Mouse (Mus musculus): ENCODE data around the gene Eps15l1. TPM values are rescaled to one million over a fixed set of nuclear protein-coding genes. Genes with fewer than 3 reads are reported as not detected.
A peak's percentile ranks its signal among the peaks of the same experiment; 100 is the strongest.

The Eps15l1 gene
- polyA plus RNA-seq, 1 experiment: 8.1 TPM

DNA sequence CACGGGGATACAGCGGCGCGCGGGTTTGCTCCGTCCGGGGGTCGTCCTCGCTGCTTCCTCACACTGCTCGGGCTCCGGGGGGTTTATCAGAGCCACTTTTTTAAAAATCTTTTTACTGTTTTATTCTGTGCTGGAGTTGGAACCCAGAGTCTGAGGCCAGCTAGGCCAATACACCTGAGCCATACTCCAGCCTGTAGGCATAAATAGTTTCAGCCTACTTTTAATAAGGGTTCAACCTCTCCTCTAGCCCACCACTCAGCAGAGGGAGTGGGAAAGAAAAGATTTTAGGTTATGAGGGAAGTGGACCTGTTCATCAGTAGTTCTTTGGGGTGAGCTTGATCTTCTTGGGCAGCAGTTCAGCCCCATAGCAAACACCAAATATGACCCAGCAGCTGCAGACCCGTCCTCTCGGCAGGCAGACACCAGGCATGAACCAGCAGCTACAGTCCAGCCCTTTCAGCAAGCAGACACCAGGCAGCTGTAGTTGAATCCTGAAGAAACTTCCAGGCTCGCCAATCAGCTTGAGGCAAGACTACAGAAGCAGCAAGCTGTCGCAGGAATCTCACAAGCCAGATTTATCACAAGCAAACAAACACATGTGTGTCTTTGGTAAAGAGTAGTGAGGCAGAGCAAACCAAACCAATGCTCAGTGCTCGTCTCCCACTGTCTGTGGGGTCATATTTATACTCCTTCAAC is 115.9 kb downstream of the Eps15l1 start, which contains the start of gene Gm10282:
TSS of gene Gm10282 (minus strand) at position 51 of the 696 bp plus-strand sequence.
- H3K27me3 ChIP-seq (replicated peaks): peaks cover 34% of the 10 kb centered on the region
- peaks cover 26% of the 10 kb centered on the region for H3K4me1 ChIP-seq
- TF ChIP-seq GATA1 (IDR thresholded peaks at IDR 0.05; ENCODE audit: borderline replicate concordance, low read length): no peak
- TF ChIP-seq FLI1 (IDR thresholded peaks at IDR 0.05; ENCODE audit: low read length): no peak
- H3K9me3 ChIP-seq: no peaks in the 10 kb centered on the region
- H3K36me3 ChIP-seq (replicated peaks; ENCODE audit: low read length): no peaks in the 10 kb centered on the region
- no peak within 1 kb of the TSS for H3K4me3 ChIP-seq (replicated peaks)

DNA sequence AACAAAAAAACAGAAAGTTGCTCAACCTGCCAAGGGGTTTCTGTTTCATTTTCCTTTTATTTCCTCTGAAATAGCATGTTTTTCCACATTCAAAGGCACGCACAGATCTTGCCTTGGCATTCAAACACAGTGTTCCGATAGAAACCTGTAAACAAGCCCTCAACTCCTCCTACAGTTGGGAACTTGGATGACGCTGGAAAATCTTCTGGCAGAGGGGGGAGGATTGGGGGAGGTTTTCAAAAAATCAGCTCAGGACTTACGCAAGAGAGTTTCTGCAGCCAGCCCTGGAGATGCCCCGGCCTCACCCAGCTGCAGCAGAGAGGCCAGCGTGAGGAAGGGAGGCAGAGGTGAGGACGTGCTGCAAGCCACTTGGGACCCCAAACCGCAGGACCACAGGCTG is 117.6 kb downstream of the Eps15l1 start:
- H3K4me3 ChIP-seq (replicated peaks): peak overlapping the region; percentile 86
- H3K9me3 ChIP-seq: no peaks in the 10 kb centered on the region
- no peaks in the 10 kb centered on the region for H3K36me3 ChIP-seq (replicated peaks; ENCODE audit: low read length)
- peaks cover 42% of the 10 kb centered on the region for H3K27me3 ChIP-seq (replicated peaks)
- peaks cover 26% of the 10 kb centered on the region for H3K4me1 ChIP-seq
- TF ChIP-seq GATA1 (IDR thresholded peaks at IDR 0.05; ENCODE audit: borderline replicate concordance, low read length) (no peak), FLI1 (IDR thresholded peaks at IDR 0.05; ENCODE audit: low read length) (no peak)

DNA sequence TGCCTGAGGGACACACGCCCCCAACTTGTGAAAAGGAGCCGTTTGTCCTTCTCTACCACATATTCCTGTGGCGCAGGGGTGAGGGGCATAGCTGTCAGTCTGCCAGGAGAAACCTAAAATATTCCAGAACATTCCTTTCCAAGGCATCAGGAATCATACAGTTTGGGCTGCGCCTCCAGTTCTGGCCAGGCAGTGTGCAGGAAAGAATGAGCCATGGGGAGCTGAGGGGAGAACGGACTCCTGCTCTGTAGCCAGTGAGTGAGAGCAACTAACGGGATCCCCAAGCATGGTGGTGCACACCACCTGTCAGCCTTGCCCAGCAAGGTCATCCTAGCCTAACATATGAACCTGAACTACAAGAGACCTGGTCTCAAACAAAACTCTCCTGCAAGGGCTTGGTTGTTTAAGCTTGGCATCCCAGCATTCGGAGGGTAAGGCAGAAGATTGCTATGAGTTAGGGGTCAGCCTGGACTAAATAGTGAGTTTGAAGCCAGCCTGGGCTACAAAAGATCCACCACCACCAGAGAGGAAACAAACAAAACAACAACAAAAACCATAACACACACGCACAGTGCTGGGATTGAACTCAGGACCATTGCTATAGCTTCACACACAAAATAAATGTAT is 118.2 kb downstream of the Eps15l1 start:
- H3K4me3 ChIP-seq (replicated peaks): peak overlapping the region; percentile 15
- no peak for TF ChIP-seq FLI1 (IDR thresholded peaks at IDR 0.05; ENCODE audit: low read length)
- TF ChIP-seq GATA1 (IDR thresholded peaks at IDR 0.05; ENCODE audit: borderline replicate concordance, low read length): no peak
- no peaks in the 10 kb centered on the region for H3K36me3 ChIP-seq (replicated peaks; ENCODE audit: low read length)
- H3K9me3 ChIP-seq: no peaks in the 10 kb centered on the region
- peaks cover 27% of the 10 kb centered on the region for H3K4me1 ChIP-seq
- peaks cover 43% of the 10 kb centered on the region for H3K27me3 ChIP-seq (replicated peaks)

DNA sequence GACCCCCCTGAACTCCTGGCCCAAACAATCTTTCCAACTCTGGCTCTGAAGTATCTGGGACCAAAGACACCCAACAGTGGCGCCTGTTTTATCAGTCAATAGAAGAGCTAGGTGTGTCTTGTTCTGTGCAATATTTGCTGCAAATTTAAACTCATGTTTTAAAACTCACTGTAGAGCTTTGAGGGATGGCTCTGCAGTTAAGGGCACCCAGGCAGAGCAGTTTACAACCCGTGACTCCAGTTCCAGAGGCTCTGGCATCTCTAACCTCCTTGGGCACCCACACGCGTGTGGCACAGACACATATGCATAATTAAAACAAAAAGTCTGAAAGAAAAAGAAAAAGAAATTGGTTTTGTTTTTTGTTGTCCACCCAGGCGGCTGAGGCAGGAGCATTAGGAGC is 119.8 kb downstream of the Eps15l1 start:
- Histone ChIP-seq H3K4me3 (replicated peaks) (no peak overlapping the region), H3K4me1 (peaks cover 37% of the 10 kb centered on the region), H3K27me3 (replicated peaks) (peaks cover 47% of the 10 kb centered on the region), H3K36me3 (replicated peaks; ENCODE audit: low read length) (no peaks in the 10 kb centered on the region), H3K9me3 (no peaks in the 10 kb centered on the region)
- TF ChIP-seq FLI1 (IDR thresholded peaks at IDR 0.05; ENCODE audit: low read length) (no peak), GATA1 (IDR thresholded peaks at IDR 0.05; ENCODE audit: borderline replicate concordance, low read length) (no peak)

DNA sequence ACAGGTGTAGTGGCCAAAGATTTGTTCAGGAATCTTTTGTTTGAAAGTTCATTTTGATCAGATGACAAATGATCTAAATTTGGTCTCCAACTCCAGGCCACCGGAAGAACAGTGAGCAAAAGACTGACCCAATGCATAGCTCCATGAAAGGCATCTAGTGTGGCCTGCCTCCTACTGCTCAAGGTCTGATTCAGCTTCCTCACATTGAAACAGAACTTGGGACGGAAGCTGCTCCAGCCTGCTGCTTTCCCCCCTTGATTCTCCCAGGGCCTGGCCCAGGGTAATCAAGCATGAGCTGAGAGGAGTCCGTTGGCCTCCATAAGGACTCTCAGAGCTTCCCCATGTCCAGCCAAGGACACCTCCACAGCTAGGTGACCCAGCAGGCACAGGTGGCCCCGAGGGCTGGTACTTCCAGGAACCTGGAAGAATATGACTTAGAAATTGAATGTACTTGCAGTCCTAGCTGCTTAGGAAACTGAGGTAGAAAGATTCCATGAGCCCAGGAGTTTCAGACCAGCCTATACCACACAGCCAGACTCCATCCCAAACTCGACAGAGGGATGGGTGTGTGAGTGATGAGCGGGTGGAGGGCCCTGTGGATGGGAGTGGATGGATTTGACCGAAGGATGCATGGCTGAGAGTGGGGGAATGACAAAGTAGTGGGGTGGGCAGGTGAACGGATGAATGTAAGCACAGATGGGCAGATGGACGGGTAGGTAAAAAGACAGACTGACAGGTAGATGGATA is 120.4 kb downstream of the Eps15l1 start:
- no peak for TF ChIP-seq GATA1 (IDR thresholded peaks at IDR 0.05; ENCODE audit: borderline replicate concordance, low read length)
- no peak for TF ChIP-seq FLI1 (IDR thresholded peaks at IDR 0.05; ENCODE audit: low read length)
- Histone ChIP-seq H3K4me1 (peaks cover 39% of the 10 kb centered on the region), H3K9me3 (no peaks in the 10 kb centered on the region), H3K27me3 (replicated peaks) (peaks cover 40% of the 10 kb centered on the region), H3K36me3 (replicated peaks; ENCODE audit: low read length) (no peaks in the 10 kb centered on the region), H3K4me3 (replicated peaks) (no peak overlapping the region)

DNA sequence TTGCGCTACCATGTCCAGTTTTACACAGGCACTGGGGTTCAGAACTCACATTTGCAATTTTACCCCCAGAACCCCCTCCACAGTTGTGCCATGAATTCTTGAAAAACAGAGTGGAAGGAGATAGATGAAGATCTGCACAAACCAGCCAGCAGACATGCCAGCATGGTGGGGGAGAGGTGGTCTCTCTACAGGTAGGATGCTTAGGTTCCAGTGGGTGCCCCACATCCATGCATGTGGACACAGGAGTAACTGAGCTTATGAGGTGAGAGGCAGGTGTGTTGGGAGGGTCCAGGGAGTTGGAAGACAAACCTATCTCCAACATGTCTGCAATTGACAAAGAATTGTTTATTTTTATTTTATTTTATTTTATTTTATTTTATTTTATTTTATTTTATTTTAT is 122.3 kb downstream of the Eps15l1 start:
- Histone ChIP-seq H3K4me1 (peaks cover 53% of the 10 kb centered on the region), H3K9me3 (no peaks in the 10 kb centered on the region), H3K4me3 (replicated peaks) (no peak overlapping the region), H3K36me3 (replicated peaks; ENCODE audit: low read length) (no peaks in the 10 kb centered on the region), H3K27me3 (replicated peaks) (peaks cover 38% of the 10 kb centered on the region)
- TF ChIP-seq FLI1 (IDR thresholded peaks at IDR 0.05; ENCODE audit: low read length) (no peak), GATA1 (IDR thresholded peaks at IDR 0.05; ENCODE audit: borderline replicate concordance, low read length) (no peak)

DNA sequence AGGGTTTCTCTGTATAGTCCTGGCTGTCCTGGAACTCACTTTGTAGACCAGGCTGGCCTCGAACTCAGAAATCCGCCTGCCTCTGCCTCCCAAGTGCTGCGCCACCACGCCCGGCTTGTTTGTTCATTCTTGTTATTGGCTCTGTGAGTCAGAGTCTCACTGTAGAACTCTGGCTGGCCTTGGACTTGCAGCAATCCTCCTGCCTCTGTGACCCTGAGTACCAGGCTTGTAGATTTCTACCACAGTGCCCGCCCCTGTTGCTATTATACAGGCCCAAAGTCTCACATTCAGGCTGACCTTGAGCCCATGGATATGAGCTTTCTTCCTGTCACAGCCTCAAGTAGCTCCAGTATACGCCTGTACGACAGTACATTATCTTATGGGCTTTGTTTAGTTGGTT is 124.7 kb downstream of the Eps15l1 start:
- peaks cover 2% of the 10 kb centered on the region for H3K36me3 ChIP-seq (replicated peaks; ENCODE audit: low read length)
- no peak overlapping the region for H3K4me3 ChIP-seq (replicated peaks)
- no peak for TF ChIP-seq FLI1 (IDR thresholded peaks at IDR 0.05; ENCODE audit: low read length)
- TF ChIP-seq GATA1 (IDR thresholded peaks at IDR 0.05; ENCODE audit: borderline replicate concordance, low read length): no peak
- H3K27me3 ChIP-seq (replicated peaks): peaks cover 28% of the 10 kb centered on the region
- H3K4me1 ChIP-seq: peaks cover 46% of the 10 kb centered on the region
- no peaks in the 10 kb centered on the region; the same call in 1 of the 2 replicates for H3K9me3 ChIP-seq

DNA sequence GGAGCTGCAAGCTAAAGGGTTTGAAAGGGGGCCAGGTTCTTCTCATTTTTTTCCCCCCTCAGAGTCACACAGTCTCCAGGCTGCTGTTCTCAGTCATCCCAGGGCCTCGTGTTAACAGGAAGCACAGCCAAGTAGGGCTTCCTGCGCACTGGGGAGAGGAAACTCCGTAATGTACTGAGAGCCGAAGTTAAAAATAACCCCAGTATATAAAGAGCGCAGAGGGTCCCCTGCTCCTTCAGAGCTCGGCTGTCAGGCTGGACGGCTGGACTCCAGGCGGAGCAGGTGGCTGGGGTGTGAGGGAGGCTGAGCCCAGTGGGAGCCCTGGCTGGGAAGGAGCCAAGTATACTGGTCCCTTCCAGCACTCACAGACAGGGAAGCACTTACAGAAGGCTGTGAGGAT is 125.6 kb downstream of the Eps15l1 start:
- peaks cover 24% of the 10 kb centered on the region for H3K27me3 ChIP-seq (replicated peaks)
- peaks cover 53% of the 10 kb centered on the region for H3K4me1 ChIP-seq
- H3K36me3 ChIP-seq (replicated peaks; ENCODE audit: low read length): peaks cover 2% of the 10 kb centered on the region
- H3K4me3 ChIP-seq (replicated peaks): peak overlapping the region; percentile 89
- no peaks in the 10 kb centered on the region; the same call in 1 of the 2 replicates for H3K9me3 ChIP-seq
- TF ChIP-seq GATA1 (IDR thresholded peaks at IDR 0.05; ENCODE audit: borderline replicate concordance, low read length): no peak
- TF ChIP-seq FLI1 (IDR thresholded peaks at IDR 0.05; ENCODE audit: low read length): no peak

DNA sequence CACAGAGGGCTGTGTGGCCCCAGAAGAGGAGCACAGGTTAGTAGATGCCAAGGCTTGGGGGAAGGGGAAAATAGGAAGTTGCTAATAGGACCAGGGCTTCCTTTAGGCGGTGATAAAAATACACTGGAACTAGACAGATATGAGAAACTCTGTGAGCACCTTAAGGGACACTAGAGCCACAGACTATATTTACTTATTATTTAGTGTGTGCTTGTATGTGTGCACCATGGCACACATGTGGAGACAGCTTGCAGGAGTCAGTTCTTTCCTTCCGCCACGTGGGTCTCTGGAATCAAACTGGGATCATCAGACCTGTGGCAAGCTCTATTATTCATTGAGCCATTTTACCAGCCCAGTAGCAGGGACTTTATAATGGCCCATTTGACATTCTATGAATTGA is 126.1 kb downstream of the Eps15l1 start:
- Histone ChIP-seq H3K4me3 (replicated peaks) (peak overlapping the region; percentile 18), H3K27me3 (replicated peaks) (peaks cover 21% of the 10 kb centered on the region), H3K36me3 (replicated peaks; ENCODE audit: low read length) (peaks cover 2% of the 10 kb centered on the region), H3K9me3 (no peaks in the 10 kb centered on the region; the same call in 1 of the 2 replicates), H3K4me1 (peaks cover 55% of the 10 kb centered on the region)
- no peak for TF ChIP-seq FLI1 (IDR thresholded peaks at IDR 0.05; ENCODE audit: low read length)

DNA sequence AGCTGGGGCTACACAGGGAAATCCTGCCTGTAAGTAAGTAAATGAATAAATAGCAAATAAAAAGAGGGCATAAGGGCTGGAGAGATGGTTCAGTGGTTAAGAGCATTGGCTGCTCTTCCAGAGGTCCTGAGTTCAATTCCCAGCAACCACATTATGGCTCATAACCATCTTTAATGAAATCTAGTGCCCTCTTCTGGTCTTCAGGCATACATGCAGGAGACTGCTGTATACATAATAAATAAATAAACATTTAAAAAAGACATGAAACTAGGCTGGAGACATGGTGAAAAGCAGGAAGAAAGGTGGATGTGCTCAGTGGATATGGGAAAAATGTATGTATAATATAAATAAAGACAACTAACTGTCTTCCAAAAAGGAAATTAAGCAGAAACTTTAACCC is 128.0 kb downstream of the Eps15l1 start:
- TF ChIP-seq FLI1 (IDR thresholded peaks at IDR 0.05; ENCODE audit: low read length): no peak
- no peak for TF ChIP-seq GATA1 (IDR thresholded peaks at IDR 0.05; ENCODE audit: borderline replicate concordance, low read length)
- H3K4me3 ChIP-seq (replicated peaks): no peak overlapping the region
- peaks cover 4% of the 10 kb centered on the region; the same call in 1 of the 2 replicates for H3K9me3 ChIP-seq
- H3K27me3 ChIP-seq (replicated peaks): peaks cover 14% of the 10 kb centered on the region
- H3K4me1 ChIP-seq: peaks cover 66% of the 10 kb centered on the region
- H3K36me3 ChIP-seq (replicated peaks; ENCODE audit: low read length): peaks cover 2% of the 10 kb centered on the region

All from megakaryocyte, embryonic 14.5 days (primary cell).